Mouse (Mus musculus): ENCODE measurements around the gene Ccdc141. TPM values are rescaled to one million over a fixed set of nuclear protein-coding genes. Genes with fewer than 3 reads are reported as not detected.

The Ccdc141 gene
- polyA plus RNA-seq, 1 experiment = 12.8 TPM

DNA sequence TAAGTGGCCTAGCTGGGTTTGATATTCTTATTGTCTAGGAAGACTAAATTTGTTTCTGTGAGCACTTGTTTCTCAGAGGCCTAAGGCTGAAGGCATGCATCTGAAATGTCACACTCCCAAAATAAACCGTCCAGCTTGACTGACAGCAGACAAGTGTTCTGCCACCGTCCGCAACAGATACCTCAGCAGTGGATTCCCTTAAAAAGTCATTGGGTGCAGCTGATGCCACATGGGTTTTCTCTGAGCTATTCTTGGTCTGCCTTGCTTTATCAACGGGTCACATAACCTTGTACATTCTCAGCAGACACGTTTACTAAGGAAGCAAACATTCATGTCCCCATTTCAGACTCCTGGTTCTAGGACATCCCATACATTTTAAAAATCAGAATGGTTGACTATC is 188.7 kb downstream of the Ccdc141 start:
- TF ChIP-seq CTCF (conservative IDR thresholded peaks at IDR 0.05; ENCODE audit: insufficient read depth, insufficient read length, low read depth, low read length) (no peak), POLR2A (IDR thresholded peaks at IDR 0.05; ENCODE audit: low read depth, low read length) (no peak)
- Histone ChIP-seq H3K27ac (ENCODE audit: insufficient read depth, low read depth, low read length) (no peak overlapping the region), H3K27me3 (replicated peaks; ENCODE audit: control insufficient read depth, insufficient read depth, low read length) (no peaks in the 10 kb centered on the region), H3K36me3 (ENCODE audit: control insufficient read depth, insufficient read depth, low read length) (no peaks in the 10 kb centered on the region), H3K4me3 (ENCODE audit: insufficient read depth, low read depth, low read length) (no peak overlapping the region), H3K4me1 (ENCODE audit: control insufficient read depth, insufficient read depth, low read length) (no peaks in the 10 kb centered on the region)
- WGBS = 84% methylated on average over 5 of the region's 5 CpGs
- DNase-seq = no peak

DNA sequence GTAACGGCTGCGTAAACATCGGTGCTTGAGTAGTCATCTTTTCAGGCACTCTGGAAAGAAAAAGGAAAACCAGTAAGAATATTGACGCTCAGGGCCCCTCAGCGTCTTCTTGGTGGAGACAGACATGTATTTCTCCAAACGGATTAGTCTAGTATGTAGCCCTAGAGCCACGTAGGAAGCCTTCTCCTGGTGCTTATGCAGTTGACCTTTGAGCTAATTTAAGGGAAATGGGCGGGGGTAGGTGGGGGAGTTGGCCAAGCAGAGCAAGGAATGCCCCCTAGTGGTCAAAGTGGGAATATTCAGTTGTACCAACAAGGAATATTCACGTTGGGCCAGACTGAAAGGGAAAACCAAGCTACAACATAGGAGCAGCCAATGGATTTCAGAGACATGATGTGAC is 190.3 kb downstream of the Ccdc141 start:
- Histone ChIP-seq H3K27me3 (replicated peaks; ENCODE audit: control insufficient read depth, insufficient read depth, low read length) (no peaks in the 10 kb centered on the region), H3K4me3 (ENCODE audit: insufficient read depth, low read depth, low read length) (no peak overlapping the region), H3K4me1 (ENCODE audit: control insufficient read depth, insufficient read depth, low read length) (no peaks in the 10 kb centered on the region), H3K36me3 (ENCODE audit: control insufficient read depth, insufficient read depth, low read length) (no peaks in the 10 kb centered on the region), H3K27ac (ENCODE audit: insufficient read depth, low read depth, low read length) (no peak overlapping the region)
- 52% methylated on average over 9 of the region's 9 CpGs for WGBS
- peak; percentile 70 for DNase-seq
- TF ChIP-seq POLR2A (IDR thresholded peaks at IDR 0.05; ENCODE audit: low read depth, low read length) (no peak), CTCF (conservative IDR thresholded peaks at IDR 0.05; ENCODE audit: insufficient read depth, insufficient read length, low read depth, low read length) (peak; percentile 71)

DNA sequence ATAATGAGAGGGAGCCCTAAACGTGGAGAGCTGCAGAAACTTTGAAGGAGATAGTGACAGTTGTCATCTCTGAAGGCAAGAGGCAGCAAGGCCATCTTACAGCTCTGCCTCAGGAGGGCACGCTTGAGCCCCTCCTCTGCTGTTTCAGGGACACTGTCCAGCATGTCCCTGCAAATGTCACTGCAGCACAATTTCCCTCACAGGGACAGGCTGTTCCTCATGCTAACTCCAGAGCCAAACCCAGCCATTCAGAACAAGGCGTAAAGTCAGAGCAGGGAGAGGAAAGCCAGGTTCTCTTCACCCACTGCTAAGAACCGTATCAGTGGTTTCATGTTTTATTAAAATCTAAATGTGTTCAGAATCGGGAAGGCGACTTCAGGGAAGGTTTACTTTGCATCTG is 192.8 kb downstream of the Ccdc141 start:
- H3K4me3 ChIP-seq (ENCODE audit: insufficient read depth, low read depth, low read length) = no peak overlapping the region

DNA sequence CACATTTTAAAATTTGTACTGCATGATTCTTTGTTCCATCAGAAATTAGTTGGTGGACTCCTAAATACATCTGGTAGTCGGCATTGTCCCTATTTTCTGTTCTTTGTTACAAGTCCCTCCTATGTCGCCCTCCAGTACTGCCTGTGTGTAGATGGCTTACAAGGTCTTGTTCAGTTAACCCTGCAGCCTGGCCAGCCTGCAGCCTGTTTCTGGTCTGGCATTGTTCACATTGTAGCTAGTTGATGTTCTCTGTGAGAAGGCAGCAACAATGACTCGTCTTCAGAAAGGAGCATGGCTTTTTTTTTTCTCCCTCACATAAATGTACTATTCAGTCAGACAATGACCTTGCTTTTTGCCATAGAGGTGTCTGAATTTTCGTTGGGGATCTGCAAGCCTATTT is 198.4 kb downstream of the Ccdc141 start:
- TF ChIP-seq POLR2A (IDR thresholded peaks at IDR 0.05; ENCODE audit: low read depth, low read length) (no peak), CTCF (conservative IDR thresholded peaks at IDR 0.05; ENCODE audit: insufficient read depth, insufficient read length, low read depth, low read length) (no peak)
- 75% methylated on average over 4 of the region's 4 CpGs for WGBS
- no peaks in the 10 kb centered on the region for H3K4me1 ChIP-seq (ENCODE audit: control insufficient read depth, insufficient read depth, low read length)
- H3K27me3 ChIP-seq (replicated peaks; ENCODE audit: control insufficient read depth, insufficient read depth, low read length) = no peaks in the 10 kb centered on the region
- no peaks in the 10 kb centered on the region for H3K36me3 ChIP-seq (ENCODE audit: control insufficient read depth, insufficient read depth, low read length)
- DNase-seq = no peak
- H3K27ac ChIP-seq (ENCODE audit: insufficient read depth, low read depth, low read length) = no peak overlapping the region
- H3K4me3 ChIP-seq (ENCODE audit: insufficient read depth, low read depth, low read length) = no peak overlapping the region

More for the DNA sequence above, 192.8 kb downstream of the Ccdc141 start:
- no peak for DNase-seq
- no peak for TF ChIP-seq POLR2A (IDR thresholded peaks at IDR 0.05; ENCODE audit: low read depth, low read length)
- H3K27me3 ChIP-seq (replicated peaks; ENCODE audit: control insufficient read depth, insufficient read depth, low read length) = no peaks in the 10 kb centered on the region
- 64% methylated on average over 6 of the region's 6 CpGs for WGBS
- no peak overlapping the region for H3K27ac ChIP-seq (ENCODE audit: insufficient read depth, low read depth, low read length)
- H3K36me3 ChIP-seq (ENCODE audit: control insufficient read depth, insufficient read depth, low read length) = no peaks in the 10 kb centered on the region
- no peaks in the 10 kb centered on the region for H3K4me1 ChIP-seq (ENCODE audit: control insufficient read depth, insufficient read depth, low read length)

DNA sequence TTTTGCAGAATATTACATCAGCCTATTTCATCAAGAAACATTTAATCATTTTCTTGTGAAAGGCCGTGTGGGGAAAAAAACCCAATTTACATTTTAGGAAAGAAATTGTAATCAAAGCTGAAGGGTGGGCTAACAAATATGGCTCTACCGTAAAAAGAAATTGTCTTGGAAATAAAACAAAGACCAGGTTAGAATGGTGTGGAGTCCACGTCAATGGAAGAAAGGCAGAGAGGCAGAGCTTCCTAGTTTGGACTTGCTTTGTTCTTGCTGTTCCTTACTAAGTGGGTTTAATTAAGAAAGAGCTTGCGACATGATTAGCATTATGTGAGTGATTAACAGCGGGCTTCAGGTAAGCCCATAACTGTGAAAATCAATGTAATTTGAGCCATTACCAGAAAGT is 199.4 kb downstream of the Ccdc141 start:
- WGBS = 62% methylated on average over 5 of the region's 5 CpGs
- TF ChIP-seq POLR2A (IDR thresholded peaks at IDR 0.05; ENCODE audit: low read depth, low read length) = no peak
- TF ChIP-seq CTCF (conservative IDR thresholded peaks at IDR 0.05; ENCODE audit: insufficient read depth, insufficient read length, low read depth, low read length) = no peak
- H3K4me3 ChIP-seq (ENCODE audit: insufficient read depth, low read depth, low read length) = no peak overlapping the region

DNA sequence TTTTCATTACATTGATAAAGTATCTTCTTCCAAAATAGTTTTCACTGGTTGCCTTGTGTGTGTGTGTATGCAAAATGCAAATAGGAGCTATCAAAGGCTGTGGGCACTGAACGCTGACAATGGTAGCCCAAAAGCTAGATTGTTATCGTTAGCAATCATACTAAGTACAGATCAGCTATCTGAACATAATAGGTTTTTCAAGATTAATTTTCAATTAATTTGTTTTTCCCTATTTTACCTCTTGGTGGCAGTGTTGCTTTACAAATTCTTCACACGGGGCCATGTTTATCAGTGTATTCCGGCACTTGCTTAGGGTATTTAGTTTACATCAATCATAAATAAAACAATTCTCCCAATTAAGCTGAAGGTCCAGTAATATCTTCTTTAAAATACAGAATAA is 199.8 kb downstream of the Ccdc141 start:
- DNase-seq = peak; percentile 13
- H3K27me3 ChIP-seq (replicated peaks; ENCODE audit: control insufficient read depth, insufficient read depth, low read length) = no peaks in the 10 kb centered on the region
- H3K4me1 ChIP-seq (ENCODE audit: control insufficient read depth, insufficient read depth, low read length) = no peaks in the 10 kb centered on the region
- no peaks in the 10 kb centered on the region for H3K36me3 ChIP-seq (ENCODE audit: control insufficient read depth, insufficient read depth, low read length)
- H3K4me3 ChIP-seq (ENCODE audit: insufficient read depth, low read depth, low read length) = no peak overlapping the region
- H3K27ac ChIP-seq (ENCODE audit: insufficient read depth, low read depth, low read length) = no peak overlapping the region
- TF ChIP-seq POLR2A (IDR thresholded peaks at IDR 0.05; ENCODE audit: low read depth, low read length) = no peak
- no peak for TF ChIP-seq CTCF (conservative IDR thresholded peaks at IDR 0.05; ENCODE audit: insufficient read depth, insufficient read length, low read depth, low read length)
- 12% methylated on average over 4 of the region's 4 CpGs for WGBS

More for the DNA sequence above, 199.4 kb downstream of the Ccdc141 start:
- Histone ChIP-seq H3K4me1 (ENCODE audit: control insufficient read depth, insufficient read depth, low read length) (no peaks in the 10 kb centered on the region), H3K27me3 (replicated peaks; ENCODE audit: control insufficient read depth, insufficient read depth, low read length) (no peaks in the 10 kb centered on the region), H3K36me3 (ENCODE audit: control insufficient read depth, insufficient read depth, low read length) (no peaks in the 10 kb centered on the region), H3K27ac (ENCODE audit: insufficient read depth, low read depth, low read length) (no peak overlapping the region)
- DNase-seq = no peak

DNA sequence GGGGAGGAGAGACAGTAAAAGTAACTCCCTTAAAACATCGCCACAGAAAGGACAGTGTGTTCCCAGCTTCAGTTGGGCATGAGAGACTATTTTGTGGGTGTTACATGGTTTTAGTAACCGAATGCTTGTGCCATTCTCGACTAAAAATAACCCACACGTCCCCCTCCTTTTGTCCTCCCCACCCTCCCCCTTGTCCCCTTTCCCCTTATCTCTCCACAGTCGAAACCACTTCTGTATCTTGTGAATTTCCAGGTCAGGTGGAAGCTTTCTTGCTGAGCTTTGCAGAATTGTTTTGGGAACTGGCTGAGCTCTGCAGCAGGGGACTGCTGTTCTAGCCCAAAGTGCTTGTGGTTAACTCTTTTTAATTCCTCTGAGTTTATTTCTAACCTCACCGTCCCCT is 200.2 kb downstream of the Ccdc141 start:
- no peaks in the 10 kb centered on the region for H3K4me1 ChIP-seq (ENCODE audit: control insufficient read depth, insufficient read depth, low read length)
- no peaks in the 10 kb centered on the region for H3K36me3 ChIP-seq (ENCODE audit: control insufficient read depth, insufficient read depth, low read length)
- H3K27me3 ChIP-seq (replicated peaks; ENCODE audit: control insufficient read depth, insufficient read depth, low read length) = no peaks in the 10 kb centered on the region
- no peak for DNase-seq
- no peak overlapping the region for H3K4me3 ChIP-seq (ENCODE audit: insufficient read depth, low read depth, low read length)
- TF ChIP-seq CTCF (conservative IDR thresholded peaks at IDR 0.05; ENCODE audit: insufficient read depth, insufficient read length, low read depth, low read length) (no peak), POLR2A (IDR thresholded peaks at IDR 0.05; ENCODE audit: low read depth, low read length) (no peak)
- H3K27ac ChIP-seq (ENCODE audit: insufficient read depth, low read depth, low read length) = no peak overlapping the region
- WGBS = 51% methylated on average over 6 of the region's 6 CpGs

DNA sequence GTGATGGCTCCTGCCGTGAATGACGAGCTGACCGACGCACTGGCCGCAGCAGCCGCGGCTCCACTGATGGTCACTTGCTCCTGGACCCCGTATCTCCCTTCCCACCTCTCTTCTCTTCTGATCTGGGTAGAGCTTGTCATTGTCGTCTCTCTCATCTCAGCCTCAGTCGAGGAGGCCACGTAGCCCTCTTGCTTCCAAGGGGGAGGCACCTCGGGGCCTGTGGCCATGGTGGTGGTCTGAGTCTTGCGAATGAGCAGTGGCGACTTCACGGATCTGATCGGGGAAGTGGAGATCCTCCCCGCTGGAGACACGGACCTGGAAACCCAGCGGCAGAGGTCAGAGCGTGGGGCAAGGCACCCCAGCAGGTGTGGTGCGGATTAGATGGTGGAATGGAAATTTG is 200.8 kb downstream of the Ccdc141 start:
- no peak for TF ChIP-seq CTCF (conservative IDR thresholded peaks at IDR 0.05; ENCODE audit: insufficient read depth, insufficient read length, low read depth, low read length)
- no peak for TF ChIP-seq POLR2A (IDR thresholded peaks at IDR 0.05; ENCODE audit: low read depth, low read length)
- WGBS = 84% methylated on average over 21 of the region's 21 CpGs
- Histone ChIP-seq H3K4me3 (ENCODE audit: insufficient read depth, low read depth, low read length) (no peak overlapping the region), H3K4me1 (ENCODE audit: control insufficient read depth, insufficient read depth, low read length) (no peaks in the 10 kb centered on the region), H3K27me3 (replicated peaks; ENCODE audit: control insufficient read depth, insufficient read depth, low read length) (no peaks in the 10 kb centered on the region), H3K27ac (ENCODE audit: insufficient read depth, low read depth, low read length) (no peak overlapping the region), H3K36me3 (ENCODE audit: control insufficient read depth, insufficient read depth, low read length) (no peaks in the 10 kb centered on the region)
- no peak for DNase-seq

All from kidney, adult 2 months (tissue).